Mouse (Mus musculus) thymus, postnatal 36 days (tissue): ENCODE results near the gene 4930550L24Rik.

Experiments
- DNase-seq, 2 experiments: peaks; one replicate each; pipeline ENCODE4 v3.0.0; 2022; ENCODE audit warnings: mixed read lengths in 2 of 2

4930550L24Rik gene

DNA sequence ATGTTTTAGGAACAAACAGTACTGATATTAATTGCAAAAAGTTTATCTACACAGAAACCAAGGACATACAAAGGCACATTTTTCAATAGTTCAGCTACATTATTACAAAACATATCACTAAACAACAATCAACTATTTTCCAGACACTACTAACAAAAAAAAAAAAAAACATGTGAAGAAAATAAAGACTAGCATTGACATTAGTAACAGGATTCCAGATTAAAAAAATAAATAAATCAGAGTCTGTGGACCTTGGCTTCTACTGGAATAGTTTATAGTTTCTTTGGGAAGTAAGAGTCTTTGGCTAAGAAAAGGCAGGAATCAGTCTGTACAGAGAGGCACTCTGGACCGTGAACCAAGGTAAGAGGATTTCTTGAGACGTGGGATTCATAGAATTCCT is at the start of gene 4930550L24Rik:
TSS of gene 4930550L24Rik (plus strand) at position 301 of the 400 bp plus-strand sequence.
- no peak for DNase-seq

- no peak for DNase-seq
Measured at GRCm38 (mm10) chrX:58900753-58901152, 8.4 kb upstream of the 4930550L24Rik start.

GRCm38 (mm10) chrX:58967969-58968368 is 58.8 kb downstream of the 4930550L24Rik start:
- no peak for DNase-seq
